Mouse (Mus musculus): ENCODE data around the gene Fgfr3. TPM values are rescaled to one million over a fixed set of nuclear protein-coding genes. Genes with fewer than 3 reads are reported as not detected.

Fgfr3 gene
- polyA plus RNA-seq, 1 experiment: 1.0 TPM

- H3K79me3 ChIP-seq (ENCODE audit: low read depth): no peaks in the 10 kb centered on the region
- H3ac ChIP-seq (ENCODE audit: control insufficient read depth, insufficient read length, low read depth): no peak overlapping the region
- TF ChIP-seq MAX (IDR thresholded peaks at IDR 0.05) (no peak), MYOD1 (IDR thresholded peaks at IDR 0.05; ENCODE audit: control insufficient read depth, insufficient read length, low read depth) (no peak), CTCF (IDR thresholded peaks at IDR 0.05; ENCODE audit: control insufficient read depth, insufficient read depth, insufficient read length) (no peak), MYOG (IDR thresholded peaks at IDR 0.05; ENCODE audit: control insufficient read depth, extremely low read depth, insufficient read length) (no peak), CEBPB (IDR thresholded peaks at IDR 0.05; ENCODE audit: low read depth) (no peak), USF1 (IDR thresholded peaks at IDR 0.05; ENCODE audit: low read depth) (no peak), FOSL1 (IDR thresholded peaks at IDR 0.05; ENCODE audit: insufficient read depth, low read length, poor library complexity, severe bottlenecking) (no peak)
- H3K27me3 ChIP-seq (ENCODE audit: control insufficient read depth, insufficient read depth, insufficient read length): peaks cover 11% of the 10 kb centered on the region
- no peaks in the 10 kb centered on the region for H3K79me2 ChIP-seq (ENCODE audit: control insufficient read depth, insufficient read depth)
- no peak overlapping the region for H3K4me3 ChIP-seq (ENCODE audit: insufficient read depth, poor library complexity, severe bottlenecking)
- no peaks in the 10 kb centered on the region for H3K36me3 ChIP-seq (ENCODE audit: control insufficient read depth, insufficient read depth)
These were observed 32.9 kb upstream of the Fgfr3 start for GRCm38 (mm10) chr5:33688278-33689220.

- H3K4me3 ChIP-seq (ENCODE audit: insufficient read depth, poor library complexity, severe bottlenecking): no peak overlapping the region
- H3ac ChIP-seq (ENCODE audit: control insufficient read depth, insufficient read length, low read depth): no peak overlapping the region
- peaks cover 11% of the 10 kb centered on the region for H3K27me3 ChIP-seq (ENCODE audit: control insufficient read depth, insufficient read depth, insufficient read length)
- TF ChIP-seq FOSL1 (IDR thresholded peaks at IDR 0.05; ENCODE audit: insufficient read depth, low read length, poor library complexity, severe bottlenecking): no peak
- H3K79me3 ChIP-seq (ENCODE audit: low read depth): no peaks in the 10 kb centered on the region
- H3K79me2 ChIP-seq (ENCODE audit: control insufficient read depth, insufficient read depth): no peaks in the 10 kb centered on the region
- H3K36me3 ChIP-seq (ENCODE audit: control insufficient read depth, insufficient read depth): no peaks in the 10 kb centered on the region
These were observed 32.1 kb upstream of the Fgfr3 start for GRCm38 (mm10) chr5:33689221-33689844.

- Histone ChIP-seq H3K79me2 (ENCODE audit: control insufficient read depth, insufficient read depth) (no peaks in the 10 kb centered on the region), H3K36me3 (ENCODE audit: control insufficient read depth, insufficient read depth) (no peaks in the 10 kb centered on the region), H3K27me3 (ENCODE audit: control insufficient read depth, insufficient read depth, insufficient read length) (peaks cover 11% of the 10 kb centered on the region), H3K79me3 (ENCODE audit: low read depth) (no peaks in the 10 kb centered on the region), H3K4me3 (ENCODE audit: insufficient read depth, poor library complexity, severe bottlenecking) (no peak overlapping the region), H3ac (ENCODE audit: control insufficient read depth, insufficient read length, low read depth) (no peak overlapping the region)
- TF ChIP-seq MYOG (IDR thresholded peaks at IDR 0.05; ENCODE audit: control insufficient read depth, extremely low read depth, insufficient read length) (no peak), MYOD1 (IDR thresholded peaks at IDR 0.05; ENCODE audit: control insufficient read depth, insufficient read length, low read depth) (no peak), USF1 (IDR thresholded peaks at IDR 0.05; ENCODE audit: low read depth) (no peak), MAX (IDR thresholded peaks at IDR 0.05) (no peak), FOSL1 (IDR thresholded peaks at IDR 0.05; ENCODE audit: insufficient read depth, low read length, poor library complexity, severe bottlenecking) (no peak), CEBPB (IDR thresholded peaks at IDR 0.05; ENCODE audit: low read depth) (no peak), CTCF (IDR thresholded peaks at IDR 0.05; ENCODE audit: control insufficient read depth, insufficient read depth, insufficient read length) (no peak)
These were observed 31.4 kb upstream of the Fgfr3 start for GRCm38 (mm10) chr5:33689852-33690645.

- no peak for TF ChIP-seq CTCF (IDR thresholded peaks at IDR 0.05; ENCODE audit: control insufficient read depth, insufficient read depth, insufficient read length)
- TF ChIP-seq MAX (IDR thresholded peaks at IDR 0.05): no peak
- TF ChIP-seq CEBPB (IDR thresholded peaks at IDR 0.05; ENCODE audit: low read depth): no peak
- TF ChIP-seq FOSL1 (IDR thresholded peaks at IDR 0.05; ENCODE audit: insufficient read depth, low read length, poor library complexity, severe bottlenecking): no peak
- no peak for TF ChIP-seq MYOD1 (IDR thresholded peaks at IDR 0.05; ENCODE audit: control insufficient read depth, insufficient read length, low read depth)
- TF ChIP-seq USF1 (IDR thresholded peaks at IDR 0.05; ENCODE audit: low read depth): no peak
- Histone ChIP-seq H3K79me2 (ENCODE audit: control insufficient read depth, insufficient read depth) (no peaks in the 10 kb centered on the region), H3ac (ENCODE audit: control insufficient read depth, insufficient read length, low read depth) (no peak overlapping the region), H3K27me3 (ENCODE audit: control insufficient read depth, insufficient read depth, insufficient read length) (peaks cover 22% of the 10 kb centered on the region), H3K79me3 (ENCODE audit: low read depth) (no peaks in the 10 kb centered on the region), H3K36me3 (ENCODE audit: control insufficient read depth, insufficient read depth) (no peaks in the 10 kb centered on the region), H3K4me3 (ENCODE audit: insufficient read depth, poor library complexity, severe bottlenecking) (no peak overlapping the region)
These were observed 29.1 kb upstream of the Fgfr3 start for GRCm38 (mm10) chr5:33692393-33692792.

GRCm38 (mm10) chr5:33694461-33694847 lies 27.0 kb upstream of the Fgfr3 start:
- Histone ChIP-seq H3ac (ENCODE audit: control insufficient read depth, insufficient read length, low read depth) (no peak overlapping the region), H3K36me3 (ENCODE audit: control insufficient read depth, insufficient read depth) (no peaks in the 10 kb centered on the region), H3K4me3 (ENCODE audit: insufficient read depth, poor library complexity, severe bottlenecking) (no peak overlapping the region), H3K79me3 (ENCODE audit: low read depth) (no peaks in the 10 kb centered on the region), H3K27me3 (ENCODE audit: control insufficient read depth, insufficient read depth, insufficient read length) (peaks cover 31% of the 10 kb centered on the region), H3K79me2 (ENCODE audit: control insufficient read depth, insufficient read depth) (no peaks in the 10 kb centered on the region)
- TF ChIP-seq MAX (IDR thresholded peaks at IDR 0.05) (no peak), USF1 (IDR thresholded peaks at IDR 0.05; ENCODE audit: low read depth) (no peak), CTCF (IDR thresholded peaks at IDR 0.05; ENCODE audit: control insufficient read depth, insufficient read depth, insufficient read length) (no peak), MYOG (IDR thresholded peaks at IDR 0.05; ENCODE audit: control insufficient read depth, extremely low read depth, insufficient read length) (no peak), FOSL1 (IDR thresholded peaks at IDR 0.05; ENCODE audit: insufficient read depth, low read length, poor library complexity, severe bottlenecking) (no peak), MYOD1 (IDR thresholded peaks at IDR 0.05; ENCODE audit: control insufficient read depth, insufficient read length, low read depth) (no peak), CEBPB (IDR thresholded peaks at IDR 0.05; ENCODE audit: low read depth) (no peak)
